Mouse (Mus musculus) neural tube, embryonic 11.5 days (tissue): Measurements from ENCODE around the gene Krt17. TPM values are rescaled to one million over a fixed set of nuclear protein-coding genes. Genes with fewer than 3 reads are reported as not detected.
"Not testable (repeated sequence)": the region's sequence is repeated elsewhere in the genome, so short reads cannot be mapped to it uniquely, and the experiment has no call there.

ENCODE experiments used
- ATAC-seq: fragments of 200-750 bp; cut with Nextera tagmentation; 2 replicates; pipeline ENCODE4 v1.8.0; 2017; ENCODE audit warnings: moderate number of reproducible peaks, mild to moderate bottlenecking, moderate TSS enrichment, moderate library complexity; ENCODE audit not compliant: insufficient read depth, low FRiP score, low TSS enrichment
- DNase-seq: peaks from one replicate; pipeline ENCODE4 v3.0.0-alpha.2; 2015; ENCODE audit warnings: low spot score
- H3K27ac ChIP-seq: fragments of 300-500 bp; sonication (generic); 2 replicates; pipeline ENCODE4 v1.5.1; 2014; ENCODE audit warnings: low read depth, mild to moderate bottlenecking, low read length
- H3K27me3 ChIP-seq: fragments of 300-500 bp; sonication (generic); 2 replicates; pipeline ENCODE4 v1.6.1; 2014; ENCODE audit warnings: mild to moderate bottlenecking, low read length, mixed read lengths; ENCODE audit not compliant: control insufficient read depth, insufficient read depth
- H3K36me3 ChIP-seq: fragments of 300-500 bp; sonication (generic); 2 replicates; pipeline ENCODE4 v1.6.1; 2014; ENCODE audit warnings: mild to moderate bottlenecking, low read length, moderate library complexity, mixed read lengths; ENCODE audit not compliant: control insufficient read depth, insufficient read depth
- H3K4me1 ChIP-seq: fragments of 300-500 bp; sonication (generic); 2 replicates; pipeline ENCODE4 v1.6.1; 2014; ENCODE audit warnings: low read length, mixed read lengths; ENCODE audit not compliant: control insufficient read depth, insufficient read depth
- H3K4me2 ChIP-seq: fragments of 300-500 bp; sonication (generic); 2 replicates; pipeline ENCODE4 v1.6.1; 2014; ENCODE audit warnings: low read depth, mild to moderate bottlenecking, moderate library complexity
- H3K4me3 ChIP-seq: fragments of 300-500 bp; sonication (generic); 2 replicates; pipeline ENCODE4 v1.5.1; 2014; ENCODE audit warnings: low read depth, low read length
- H3K9ac ChIP-seq: fragments of 300-500 bp; sonication (generic); 2 replicates; pipeline ENCODE4 v1.6.1; 2014; ENCODE audit warnings: mild to moderate bottlenecking, low read length
- H3K9me3 ChIP-seq: fragments of 300-500 bp; sonication (generic); 2 replicates; pipeline ENCODE4 v1.6.1; 2016; ENCODE audit warnings: low read length; ENCODE audit not compliant: control insufficient read depth
- WGBS: fragments of 180-500 bp; shearing (Covaris S2); extraction: QIAGEN DNeasy Blood & Tissue Kit; methylation state at CpG from one replicate; pipeline ENCODE4 v1.1.7; 2014; 5-methylcytosine and 5-hydroxymethylcytosine counted together
- polyA plus RNA-seq: library from polyadenylated mRNA; unstranded; fragments of >200 nt; fragmentation: Nextera tagmentation; extraction: Ambion mirVana; gene quantifications from 2 replicates; pipeline ENCODE4 v1.2.1, GENCODE M21; 2014

Gene Krt17
- polyA plus RNA-seq, 1 experiment from 2014 or later, result 0.88 TPM

DNA sequence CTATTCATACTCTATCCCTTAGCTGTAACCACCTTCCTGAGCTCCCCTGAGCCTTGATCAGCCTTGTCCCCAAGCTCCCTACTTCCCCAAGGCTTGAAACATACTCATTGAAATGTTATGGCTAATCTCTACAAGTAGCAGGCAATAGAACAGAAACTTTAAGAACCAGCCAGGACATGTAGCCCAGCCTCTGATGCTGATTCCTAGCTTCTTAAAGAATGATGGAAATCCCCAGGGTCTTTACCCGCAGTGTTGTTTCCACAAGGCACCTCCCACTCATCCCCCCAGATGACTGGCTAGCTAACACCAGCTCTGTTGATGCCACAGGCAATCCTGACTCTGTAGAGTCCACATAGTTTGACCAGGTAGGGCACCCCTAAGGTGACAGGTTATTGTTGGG lies 2.9 kb downstream of the Krt17 start:
- ATAC-seq (no peak), DNase-seq (no peak)
- H3K36me3 ChIP-seq, result no peaks in the 10 kb centered on the region
- H3K4me2 ChIP-seq, result no peak overlapping the region
- no peaks in the 10 kb centered on the region for H3K27me3 ChIP-seq
- H3K9ac ChIP-seq, result no peak overlapping the region
- H3K4me1 ChIP-seq, result no peaks in the 10 kb centered on the region
- H3K27ac ChIP-seq, result no peak overlapping the region
- no peaks in the 10 kb centered on the region for H3K9me3 ChIP-seq
- no peak overlapping the region for H3K4me3 ChIP-seq
- WGBS, result 75% methylated on average over 1 of the region's 1 CpGs

DNA sequence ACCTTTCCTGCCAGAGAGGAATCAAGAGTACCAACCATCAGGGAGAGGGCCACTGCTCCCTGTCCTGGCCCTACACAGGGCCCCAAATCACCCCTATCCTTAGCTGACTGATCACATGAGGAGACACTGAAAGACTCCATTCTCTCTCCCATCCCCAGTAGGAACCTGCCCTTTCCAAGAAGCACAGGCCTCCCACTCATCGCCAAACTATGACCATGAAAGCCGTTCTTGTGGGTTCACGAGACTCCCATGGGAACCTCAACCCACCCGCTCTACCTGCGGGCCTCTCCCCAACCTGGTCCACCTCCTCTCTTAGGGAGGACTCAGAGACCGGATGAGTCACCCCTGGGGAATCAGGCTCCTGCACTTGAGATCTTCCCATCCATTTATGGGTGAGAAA lies 5.3 kb downstream of the Krt17 start:
- H3K36me3 ChIP-seq, result no peaks in the 10 kb centered on the region
- H3K4me1 ChIP-seq, result no peaks in the 10 kb centered on the region
- no peak overlapping the region for H3K4me2 ChIP-seq
- ATAC-seq (no peak), DNase-seq (no peak)
- no peak overlapping the region for H3K9ac ChIP-seq
- no peaks in the 10 kb centered on the region for H3K9me3 ChIP-seq
- no peaks in the 10 kb centered on the region for H3K27me3 ChIP-seq
- H3K27ac ChIP-seq, result no peak overlapping the region
- 85% methylated on average over 6 of the region's 6 CpGs for WGBS
- no peak overlapping the region for H3K4me3 ChIP-seq

- H3K4me1 ChIP-seq, result no peaks in the 10 kb centered on the region
- no peak for ATAC-seq
- 59% methylated on average over 5 of the region's 5 CpGs for WGBS
- DNase-seq, result no peak
- no peaks in the 10 kb centered on the region for H3K9me3 ChIP-seq
- H3K27me3 ChIP-seq, result no peaks in the 10 kb centered on the region
- no peaks in the 10 kb centered on the region for H3K36me3 ChIP-seq
- H3K9ac ChIP-seq, result no peak overlapping the region
- H3K27ac ChIP-seq, result no peak overlapping the region
- no peak overlapping the region for H3K4me3 ChIP-seq
- no peak overlapping the region for H3K4me2 ChIP-seq
Measured at GRCm38 (mm10) chr11:100254360-100255090, 6.3 kb downstream of the Krt17 start.

- Histone ChIP-seq H3K27me3 (no peaks in the 10 kb centered on the region), H3K4me2 (no peak within 1 kb of the TSS), H3K27ac (no peak within 1 kb of the TSS), H3K4me1 (no peaks in the 10 kb centered on the region), H3K4me3 (no peak within 1 kb of the TSS), H3K9me3 (no peaks in the 10 kb centered on the region), H3K36me3 (no peaks in the 10 kb centered on the region), H3K9ac (no peak within 1 kb of the TSS)
- DNase-seq (no peak), ATAC-seq (no peak)
- WGBS, result 74% methylated on average over 7 of the region's 7 CpGs
Measured at GRCm38 (mm10) chr11:100248852-100249465, 11.9 kb downstream of the Krt17 start, which contains the start of gene Krt16. Krt16 (minus strand) TSS chr11:100248902.

GRCm38 (mm10) chr11:100246471-100246870 lies 14.4 kb downstream of the Krt17 start:
- not testable (repeated sequence) for H3K27ac ChIP-seq, H3K9ac ChIP-seq, H3K27me3 ChIP-seq, ATAC-seq, DNase-seq, H3K36me3 ChIP-seq, H3K4me1 ChIP-seq, H3K9me3 ChIP-seq, H3K4me3 ChIP-seq, H3K4me2 ChIP-seq
- WGBS, result 76% methylated on average over 7 of the region's 7 CpGs

DNA sequence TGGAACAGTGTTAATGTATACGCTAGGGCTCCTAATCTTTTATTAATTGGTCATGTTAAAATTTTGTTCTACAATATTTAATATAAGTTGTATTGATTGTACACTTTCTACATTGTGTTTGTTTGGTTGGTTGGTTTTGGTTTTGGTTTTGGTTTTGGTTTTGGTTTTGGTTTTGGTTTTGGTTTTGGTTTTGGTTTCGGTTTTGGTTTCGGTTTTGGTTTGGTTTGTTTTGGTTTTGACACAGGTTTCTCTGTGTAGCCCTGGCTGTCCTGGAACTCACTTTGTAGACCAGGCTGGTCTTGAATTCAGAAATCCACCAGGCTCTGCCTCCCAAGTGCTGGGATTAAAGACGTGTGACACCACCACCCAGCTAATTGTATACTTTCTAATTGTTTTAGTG lies 20.6 kb downstream of the Krt17 start:
- not testable (repeated sequence) for H3K9ac ChIP-seq, H3K4me2 ChIP-seq, H3K27ac ChIP-seq, H3K4me3 ChIP-seq, H3K9me3 ChIP-seq, H3K4me1 ChIP-seq, ATAC-seq, H3K36me3 ChIP-seq, H3K27me3 ChIP-seq, DNase-seq
- WGBS, result 91% methylated on average over 4 of the region's 4 CpGs

DNA sequence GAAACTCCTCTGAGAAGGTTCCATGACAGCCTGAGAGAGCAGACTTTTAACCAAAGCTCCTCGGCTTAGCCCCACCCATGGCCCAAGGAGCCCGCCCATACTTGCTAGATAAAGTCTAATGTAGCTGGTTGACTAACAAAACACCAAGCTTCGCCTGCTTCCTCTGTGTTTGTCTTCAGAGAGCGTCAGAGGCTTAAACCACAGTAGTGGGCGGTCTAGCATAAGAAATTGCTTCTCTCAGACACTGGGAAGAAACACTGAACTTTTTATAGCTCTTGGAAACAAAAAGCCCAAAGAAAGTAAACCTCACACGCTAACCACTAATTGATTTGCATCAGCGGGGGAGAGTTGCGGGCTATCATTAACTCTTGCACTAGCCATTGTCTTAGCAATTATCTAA lies 39.1 kb downstream of the Krt17 start:
- Histone ChIP-seq H3K9me3 (0 out of 2 replicates have a peak, but pooled peaks cover 2% of the 10 kb centered on the region), H3K4me1 (no peaks in the 10 kb centered on the region), H3K36me3 (no peaks in the 10 kb centered on the region), H3K27me3 (no peaks in the 10 kb centered on the region), H3K4me3 (no peak overlapping the region), H3K27ac (no peak overlapping the region), H3K4me2 (no peak overlapping the region), H3K9ac (no peak overlapping the region)
- 47% methylated on average over 8 of the region's 8 CpGs for WGBS
- DNase-seq, result no peak
- ATAC-seq, result no peak

DNA sequence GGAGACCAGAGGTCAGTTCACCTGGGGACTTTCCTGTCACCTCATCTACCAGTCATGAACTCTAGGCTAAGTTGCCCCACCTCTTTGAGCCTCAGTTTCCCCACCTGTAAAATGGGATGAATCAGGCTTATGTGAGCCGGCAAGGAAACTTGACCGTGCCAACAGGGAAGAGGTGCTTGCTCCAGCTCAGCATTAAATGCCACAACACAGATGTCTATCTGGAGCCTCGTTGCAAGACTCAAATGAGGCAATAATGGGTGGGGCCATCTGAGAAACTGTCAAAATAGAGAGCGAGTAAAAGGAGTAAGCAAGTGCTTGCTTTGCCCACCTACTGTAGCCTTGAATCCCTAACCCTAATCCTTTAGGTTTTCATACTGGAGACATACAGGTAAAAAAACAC lies 41.5 kb downstream of the Krt17 start:
- no peaks in the 10 kb centered on the region for H3K4me1 ChIP-seq
- H3K4me2 ChIP-seq, result no peak overlapping the region
- no peak overlapping the region for H3K9ac ChIP-seq
- no peak overlapping the region for H3K27ac ChIP-seq
- DNase-seq, result no peak
- H3K4me3 ChIP-seq, result no peak overlapping the region
- H3K27me3 ChIP-seq, result no peaks in the 10 kb centered on the region
- no peak for ATAC-seq
- WGBS, result 92% methylated on average over 4 of the region's 4 CpGs
- H3K36me3 ChIP-seq, result no peaks in the 10 kb centered on the region
- no peaks in the 10 kb centered on the region for H3K9me3 ChIP-seq

DNA sequence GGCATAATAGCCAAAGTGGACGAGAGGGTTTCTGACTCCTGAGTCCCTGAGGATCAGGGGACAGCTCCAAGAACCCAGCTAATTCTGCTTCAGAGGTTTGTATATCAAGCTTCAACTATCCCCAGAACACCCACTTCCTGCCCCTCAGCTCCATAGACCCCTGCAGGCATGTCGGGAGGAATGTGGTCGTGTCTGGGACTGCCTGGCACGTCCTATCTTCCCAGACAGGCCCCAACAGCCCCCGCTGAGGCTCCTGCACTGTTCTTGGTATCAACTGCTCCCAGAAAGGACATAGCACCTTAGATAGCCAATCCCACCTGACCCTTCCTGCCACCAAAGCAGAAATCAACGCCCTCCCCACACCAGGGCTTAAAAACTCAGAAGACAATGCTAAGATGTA lies 52.3 kb downstream of the Krt17 start:
- 53% methylated on average over 6 of the region's 6 CpGs for WGBS
- no peak for DNase-seq
- H3K4me3 ChIP-seq, result no peak overlapping the region
- H3K9ac ChIP-seq, result no peak overlapping the region
- H3K27me3 ChIP-seq, result no peaks in the 10 kb centered on the region
- no peaks in the 10 kb centered on the region for H3K9me3 ChIP-seq
- no peaks in the 10 kb centered on the region for H3K36me3 ChIP-seq
- H3K4me2 ChIP-seq, result no peak overlapping the region
- no peak for ATAC-seq
- H3K4me1 ChIP-seq, result no peaks in the 10 kb centered on the region
- no peak overlapping the region for H3K27ac ChIP-seq
